13 mouse cellular contexts compared by ENCODE assay signal in the genomic region with DNA sequence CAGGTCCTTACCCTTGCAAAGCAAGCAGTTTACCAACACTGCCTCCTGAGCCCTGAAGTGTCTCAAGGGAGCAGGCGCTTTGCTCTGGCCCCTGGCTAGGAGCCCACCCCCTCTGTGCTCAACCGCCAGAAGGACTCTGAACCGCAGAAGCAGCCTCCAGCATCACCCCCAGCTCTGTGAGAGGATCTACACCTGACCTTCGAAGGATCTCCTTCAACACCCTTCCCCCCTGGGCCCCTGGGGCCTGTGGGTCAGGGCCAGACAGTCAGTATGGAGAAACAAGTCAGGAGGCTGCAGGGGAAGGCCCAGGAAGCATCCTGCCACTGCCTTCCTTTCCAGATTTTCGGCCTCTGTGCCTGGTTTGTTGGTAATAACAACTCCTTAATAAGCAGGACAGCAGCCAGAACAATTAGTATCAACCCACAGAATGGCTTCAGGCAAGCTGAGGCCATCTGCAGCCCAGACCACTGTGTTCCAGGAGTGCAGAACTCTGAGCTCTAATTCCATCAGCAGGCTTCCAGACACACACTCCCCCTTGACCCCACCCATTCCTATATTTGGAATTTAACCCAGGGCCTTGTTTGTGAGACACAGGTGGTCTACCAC. TPM values are rescaled to one million over a fixed set of nuclear protein-coding genes. Genes with fewer than 3 reads are reported as not detected.
DNase-seq lines count a peak whose midpoint lies in the region; ATAC-seq and TF ChIP-seq lines count a peak whose summit lies in the region.
"Had no signal": no experiment of that assay in that cellular context is flagged by ENCODE, and none has a peak within 500 bp of the region (broad histone marks: within the 10 kb centered on the region; RNA-seq: fewer than 3 reads in every experiment).

No protein-coding gene starts in this region.

- DNase-seq in CH12.LX (ENCODE audit: extremely low read depth), result peak; percentile 56
- no peak for DNase-seq in spleen, postnatal 4 days (ENCODE audit: low spot score in 2 of 2)
- no peak for DNase-seq in right cerebral cortex, postnatal 4 days
- DNase-seq in frontal cortex, postnatal 14 days (ENCODE audit: low spot score in 2 of 2), result no peak
- DNase-seq: cerebellum, adult 11 months; heart, postnatal 14 days; layer of hippocampus, postnatal 36 days; thymus, postnatal 4 days had no signal

- no peaks in the 10 kb centered on the region for H3K9me3 ChIP-seq in hindbrain, embryonic 13.5 days
- no peaks in the 10 kb centered on the region for H3K9me3 ChIP-seq in hindbrain, embryonic 16.5 days (ENCODE audit: control insufficient read depth, low read length)
- no peaks in the 10 kb centered on the region for H3K9me3 ChIP-seq in CH12.LX (replicated peaks; ENCODE audit: low read length)
- H3K9me3 ChIP-seq in embryonic facial prominence, embryonic 13.5 days, result no peaks in the 10 kb centered on the region
- H3K9me3 ChIP-seq in limb, embryonic 13.5 days, result no peaks in the 10 kb centered on the region

- dilution Hi-C loops in CH12.LX (cut with MboI; ENCODE audit: extremely low pct_ligation_motif_present, extremely low pct_unique_long_range_greater_than_20kb, low sequenced_read_pairs), result no loop called here

- no peak overlapping the region for H3K4me2 ChIP-seq in hindbrain, embryonic 13.5 days
- H3K4me2 ChIP-seq in hindbrain, embryonic 16.5 days (ENCODE audit: low read length), result no peak overlapping the region
- H3K4me2 ChIP-seq in CH12.LX (ENCODE audit: insufficient read depth, low read depth, poor library complexity, severe bottlenecking), result peak overlapping the region; percentile 37
- no peak overlapping the region for H3K4me2 ChIP-seq in embryonic facial prominence, embryonic 13.5 days
- H3K4me2 ChIP-seq in limb, embryonic 13.5 days (replicated peaks), result no peak overlapping the region

- H3K27ac ChIP-seq in hindbrain, embryonic 13.5 days, result no peak overlapping the region
- H3K27ac ChIP-seq in hindbrain, embryonic 16.5 days (ENCODE audit: low read depth, low read length), result no peak overlapping the region
- no peak overlapping the region; the same call in 1 of the 2 replicates for H3K27ac ChIP-seq in CH12.LX (ENCODE audit: insufficient read depth, low read depth)
- H3K27ac ChIP-seq in embryonic facial prominence, embryonic 13.5 days, result no peak overlapping the region
- no peak overlapping the region for H3K27ac ChIP-seq in limb, embryonic 13.5 days
- H3K27ac ChIP-seq: macrophage had no signal

- H3K36me3 ChIP-seq in hindbrain, embryonic 13.5 days, result peaks cover 12% of the 10 kb centered on the region; the same call in 1 of the 2 replicates
- H3K36me3 ChIP-seq in hindbrain, embryonic 16.5 days (ENCODE audit: control insufficient read depth, insufficient read depth, low read length), result peaks cover 4% of the 10 kb centered on the region; the same call in 1 of the 2 replicates
- peaks cover 18 to 41% of the 10 kb centered on the region in 2 experiments for H3K36me3 ChIP-seq in CH12.LX (replicated peaks in 1 of 2; ENCODE audit: control insufficient read depth in 1 of 2, insufficient read depth in 1 of 2, low read length in 1 of 2)
- H3K36me3 ChIP-seq in embryonic facial prominence, embryonic 13.5 days, result peaks cover 6% of the 10 kb centered on the region; the same call in 1 of the 2 replicates
- H3K36me3 ChIP-seq in limb, embryonic 13.5 days, result peaks cover 14% of the 10 kb centered on the region

- no peak for TF ChIP-seq CTCF in CH12.LX (conservative IDR thresholded peaks at IDR 0.05 in 1 of 2, IDR thresholded peaks at IDR 0.05 in 1 of 2; ENCODE audit: low read depth in 2 of 2, low read length in 2 of 2)

- no peak overlapping the region for H3K4me3 ChIP-seq in hindbrain, embryonic 13.5 days
- H3K4me3 ChIP-seq in hindbrain, embryonic 16.5 days (ENCODE audit: low read length), result no peak overlapping the region
- H3K4me3 ChIP-seq in CH12.LX (replicated peaks in 1 of 3; ENCODE audit: low read depth in 2 of 3, low read length in 2 of 3, poor library complexity in 1 of 3), result no peak overlapping the region
- H3K4me3 ChIP-seq in embryonic facial prominence, embryonic 13.5 days, result no peak overlapping the region
- H3K4me3 ChIP-seq in limb, embryonic 13.5 days, result no peak overlapping the region

- no peak for TF ChIP-seq POLR2A in CH12.LX (IDR thresholded peaks at IDR 0.05; ENCODE audit: low read depth, low read length)

- TF ChIP-seq EP300 in CH12.LX (IDR thresholded peaks at IDR 0.05; ENCODE audit: low read length), result no peak

- peaks cover 4% of the 10 kb centered on the region; the same call in 1 of the 2 replicates for H3K27me3 ChIP-seq in hindbrain, embryonic 13.5 days
- H3K27me3 ChIP-seq in hindbrain, embryonic 16.5 days (replicated peaks; ENCODE audit: control insufficient read depth, insufficient read depth, low read length), result no peaks in the 10 kb centered on the region
- peaks cover 2% of the 10 kb centered on the region for H3K27me3 ChIP-seq in CH12.LX (replicated peaks)
- no peaks in the 10 kb centered on the region for H3K27me3 ChIP-seq in embryonic facial prominence, embryonic 13.5 days
- H3K27me3 ChIP-seq in limb, embryonic 13.5 days, result no peaks in the 10 kb centered on the region

- in situ Hi-C loops in CH12.LX (cut with MboI; ENCODE audit: low pct_ligation_motif_present, low pct_unique_long_range_greater_than_20kb, low sequenced_read_pairs), result no loop called here

- H3K79me2 ChIP-seq in CH12.LX (replicated peaks; ENCODE audit: control insufficient read depth, extremely low read depth, insufficient read depth, poor library complexity, severe bottlenecking), result no peaks in the 10 kb centered on the region

- 63% methylated on average over 5 of the region's 5 CpGs for WGBS in hindbrain, embryonic 13.5 days
- 47% methylated on average over 5 of the region's 5 CpGs for WGBS in hindbrain, embryonic 16.5 days
- WGBS in embryonic facial prominence, embryonic 13.5 days, result 43% methylated on average over 5 of the region's 5 CpGs
- 37% methylated on average over 5 of the region's 5 CpGs for WGBS in limb, embryonic 13.5 days

- no peak for ATAC-seq in hindbrain, embryonic 13.5 days (ENCODE audit: low FRiP score)
- no peak for ATAC-seq in hindbrain, embryonic 16.5 days
- ATAC-seq in embryonic facial prominence, embryonic 13.5 days (ENCODE audit: insufficient number of reproducible peaks, insufficient read depth, low FRiP score, low TSS enrichment, low read depth), result no peak
- no peak for ATAC-seq in limb, embryonic 13.5 days (ENCODE audit: low FRiP score, low read depth)

- no peak for TF ChIP-seq RAD21 in CH12.LX (IDR thresholded peaks at IDR 0.05; ENCODE audit: low read depth, low read length)

- H3K4me1 ChIP-seq in hindbrain, embryonic 13.5 days (replicated peaks), result peaks cover 14% of the 10 kb centered on the region
- H3K4me1 ChIP-seq in hindbrain, embryonic 16.5 days (ENCODE audit: control insufficient read depth, insufficient read depth, low read depth, low read length), result no peaks in the 10 kb centered on the region; the same call in 1 of the 2 replicates
- peaks cover 22 to 46% of the 10 kb centered on the region in 2 experiments for H3K4me1 ChIP-seq in CH12.LX (ENCODE audit: control insufficient read depth in 1 of 2, insufficient read depth in 2 of 2)
- peaks cover 19% of the 10 kb centered on the region for H3K4me1 ChIP-seq in embryonic facial prominence, embryonic 13.5 days
- H3K4me1 ChIP-seq in limb, embryonic 13.5 days, result peaks cover 15% of the 10 kb centered on the region

- H3K9ac ChIP-seq in hindbrain, embryonic 13.5 days, result peak overlapping the region; percentile 21; the same call in 1 of the 2 replicates
- no peak overlapping the region; the same call in 1 of the 2 replicates for H3K9ac ChIP-seq in hindbrain, embryonic 16.5 days (ENCODE audit: low read depth, low read length)
- H3K9ac ChIP-seq in CH12.LX (ENCODE audit: insufficient read depth, low read depth), result 0 out of 2 replicates have a peak overlapping the region, but pooled peaks have one; percentile 3
- H3K9ac ChIP-seq in embryonic facial prominence, embryonic 13.5 days, result peak overlapping the region; percentile 11; the same call in 1 of the 2 replicates
- H3K9ac ChIP-seq in limb, embryonic 13.5 days, result peak overlapping the region; percentile 35; the same call in 1 of the 2 replicates

RNA-seq across cellular contexts. Expression of gene Asl, which starts 7.6 kb away (rescaled TPM):
- polyA plus RNA-seq in hindbrain, embryonic 13.5 days (2015; fragmentation: Nextera tagmentation; extraction: Ambion mirVana), result 31.3 and 40.2 TPM in 2 replicates
- 39.3 and 49.5 TPM in 2 replicates for polyA plus RNA-seq in hindbrain, embryonic 16.5 days (2015; fragmentation: Nextera tagmentation; extraction: Ambion mirVana)
- total RNA-seq in CH12.LX (2012; rRNA removed), result 54.4 and 70.4 TPM in 2 replicates
- total RNA-seq in CH12.LX (2014; rRNA removed), result 44.8 and 45.3 TPM in 2 replicates
- 60.1 and 61.0 TPM in 2 replicates for polyA plus RNA-seq in CH12.LX (2012; ENCODE audit: insufficient read length, low read depth)
- polyA plus RNA-seq in embryonic facial prominence, embryonic 13.5 days (2015; fragmentation: Nextera tagmentation; extraction: Ambion mirVana), result 21.8 and 24.8 TPM in 2 replicates
- polyA plus RNA-seq in limb, embryonic 13.5 days (2015; fragmentation: Nextera tagmentation; extraction: Ambion mirVana), result 32.1 and 33.6 TPM in 2 replicates

RNA-seq across cellular contexts. Expression of gene Crcp, which starts 7.6 kb away (rescaled TPM):
- 78.7 and 82.4 TPM in 2 replicates for polyA plus RNA-seq in hindbrain, embryonic 13.5 days (2015; fragmentation: Nextera tagmentation; extraction: Ambion mirVana)
- 78.0 and 92.1 TPM in 2 replicates for polyA plus RNA-seq in hindbrain, embryonic 16.5 days (2015; fragmentation: Nextera tagmentation; extraction: Ambion mirVana)
- total RNA-seq in CH12.LX (2012; rRNA removed) (42.3 and 50.2 TPM in 2 replicates), CH12.LX (2014; rRNA removed) (57.1 and 58.3 TPM in 2 replicates)
- 63.2 and 73.6 TPM in 2 replicates for polyA plus RNA-seq in CH12.LX (2012; ENCODE audit: insufficient read length, low read depth)
- 44.8 and 47.1 TPM in 2 replicates for polyA plus RNA-seq in embryonic facial prominence, embryonic 13.5 days (2015; fragmentation: Nextera tagmentation; extraction: Ambion mirVana)
- polyA plus RNA-seq in limb, embryonic 13.5 days (2015; fragmentation: Nextera tagmentation; extraction: Ambion mirVana), result 45.6 and 47.3 TPM in 2 replicates

RNA-seq across cellular contexts. Expression of gene Gusb, which starts 18.6 kb away (rescaled TPM):
- 28.9 and 31.9 TPM in 2 replicates for polyA plus RNA-seq in hindbrain, embryonic 13.5 days (2015; fragmentation: Nextera tagmentation; extraction: Ambion mirVana)
- 35.8 and 37.3 TPM in 2 replicates for polyA plus RNA-seq in hindbrain, embryonic 16.5 days (2015; fragmentation: Nextera tagmentation; extraction: Ambion mirVana)
- total RNA-seq in CH12.LX (2012; rRNA removed) (180 and 187 TPM in 2 replicates), CH12.LX (2014; rRNA removed) (72.4 and 73.4 TPM in 2 replicates)
- polyA plus RNA-seq in CH12.LX (2012; ENCODE audit: insufficient read length, low read depth), result 200 and 210 TPM in 2 replicates
- 38.2 and 43.4 TPM in 2 replicates for polyA plus RNA-seq in embryonic facial prominence, embryonic 13.5 days (2015; fragmentation: Nextera tagmentation; extraction: Ambion mirVana)
- polyA plus RNA-seq in limb, embryonic 13.5 days (2015; fragmentation: Nextera tagmentation; extraction: Ambion mirVana), result 43.4 and 45.3 TPM in 2 replicates

RNA-seq across cellular contexts. Expression of gene Tpst1, which starts 51.7 kb away (rescaled TPM):
- polyA plus RNA-seq in hindbrain, embryonic 13.5 days (2015; fragmentation: Nextera tagmentation; extraction: Ambion mirVana), result 52.5 and 52.8 TPM in 2 replicates
- polyA plus RNA-seq in hindbrain, embryonic 16.5 days (2015; fragmentation: Nextera tagmentation; extraction: Ambion mirVana), result 58.3 and 59.2 TPM in 2 replicates
- total RNA-seq in CH12.LX (2012; rRNA removed), result 36.8 and 45.5 TPM in 2 replicates
- 49.9 and 52.5 TPM in 2 replicates for total RNA-seq in CH12.LX (2014; rRNA removed)
- 43.2 and 50.4 TPM in 2 replicates for polyA plus RNA-seq in CH12.LX (2012; ENCODE audit: insufficient read length, low read depth)
- polyA plus RNA-seq in embryonic facial prominence, embryonic 13.5 days (2015; fragmentation: Nextera tagmentation; extraction: Ambion mirVana), result 87.3 and 98.5 TPM in 2 replicates
- polyA plus RNA-seq in limb, embryonic 13.5 days (2015; fragmentation: Nextera tagmentation; extraction: Ambion mirVana), result 99.2 and 104 TPM in 2 replicates
